Mouse (Mus musculus): Measurements from ENCODE around the gene C130032M10Rik. TPM values are rescaled to one million over a fixed set of nuclear protein-coding genes. Genes with fewer than 3 reads are reported as not detected.

Gene C130032M10Rik
- polyA plus RNA-seq, 1 experiment from 2014 or later = not detected

Other genes starting within 250 kb of the C130032M10Rik start
- not detected in 2 replicates for gene Bcl2a1c, start 185.6 kb upstream of the C130032M10Rik start, polyA plus RNA-seq (2014; fragmentation: Nextera tagmentation; extraction: Ambion mirVana)
- gene Crtap, start 125.0 kb upstream of the C130032M10Rik start, polyA plus RNA-seq (2014; fragmentation: Nextera tagmentation; extraction: Ambion mirVana) = 10.7 and 23.8 TPM in 2 replicates
- 22.9 and 27.9 TPM in 2 replicates for gene Glb1, start 114.6 kb upstream of the C130032M10Rik start, polyA plus RNA-seq (2014; fragmentation: Nextera tagmentation; extraction: Ambion mirVana)
- 3.5 and 4.1 TPM in 2 replicates for gene Tmppe, start 114.6 kb upstream of the C130032M10Rik start, polyA plus RNA-seq (2014; fragmentation: Nextera tagmentation; extraction: Ambion mirVana)
- gene Ccr4, start 10.8 kb upstream of the C130032M10Rik start, polyA plus RNA-seq (2014; fragmentation: Nextera tagmentation; extraction: Ambion mirVana) = not detected in 2 replicates
- gene Trim71, start 48.7 kb downstream of the C130032M10Rik start, polyA plus RNA-seq (2014; fragmentation: Nextera tagmentation; extraction: Ambion mirVana) = 0.15 and 0.16 TPM in 2 replicates
- 44.0 and 56.7 TPM in 2 replicates for gene Cnot10, start 124.5 kb downstream of the C130032M10Rik start, polyA plus RNA-seq (2014; fragmentation: Nextera tagmentation; extraction: Ambion mirVana)
- 106 and 107 TPM in 2 replicates for gene Dync1li1, start 173.1 kb downstream of the C130032M10Rik start, polyA plus RNA-seq (2014; fragmentation: Nextera tagmentation; extraction: Ambion mirVana)
- gene Cmtm6, start 215.4 kb downstream of the C130032M10Rik start, polyA plus RNA-seq (2014; fragmentation: Nextera tagmentation; extraction: Ambion mirVana) = 13.8 and 19.2 TPM in 2 replicates